ENCODE assay signal across 8 mouse cellular contexts in genomic region chr19:31279797-31280486, GRCm38 (mm10).
DNase-seq lines count a peak whose midpoint lies in the region; ATAC-seq and TF ChIP-seq lines count a peak whose summit lies in the region.

No protein-coding gene starts in this region.

- H3K9ac ChIP-seq in kidney, embryonic 15.5 days: no peak overlapping the region
- no peak overlapping the region for H3K9ac ChIP-seq in hindbrain, embryonic 12.5 days

- TF ChIP-seq POLR2A in lung, adult 2 months (IDR thresholded peaks at IDR 0.05; ENCODE audit: borderline replicate concordance, extremely low read depth, low read depth, low read length): no peak

- no peaks in the 10 kb centered on the region for H3K4me1 ChIP-seq in kidney, embryonic 15.5 days
- no peaks in the 10 kb centered on the region for H3K4me1 ChIP-seq in lung, adult 2 months (ENCODE audit: control insufficient read depth, insufficient read depth, low read length)
- H3K4me1 ChIP-seq in hindbrain, embryonic 12.5 days: no peaks in the 10 kb centered on the region

- intact Hi-C loops in gastrocnemius, adult 2 months (cut with DNase I): no loop called here

- peak; percentile 1 to 2 for DNase-seq in kidney, adult 8-10 months
- DNase-seq in adrenal gland, adult (ENCODE audit: inconsistent age in 2 of 2, low spot score in 1 of 2): peak; percentile 32 to 85
- peak; percentile 36 for DNase-seq in gastrocnemius, adult 2 months
- peak; percentile 5 for DNase-seq in lung, adult 2 months
- no peak for DNase-seq in testis, postnatal 14 days (ENCODE audit: low spot score)

- H3K27ac ChIP-seq in kidney, embryonic 15.5 days: no peak overlapping the region
- H3K27ac ChIP-seq in gastrocnemius, adult 2 months: no peak overlapping the region
- no peak overlapping the region for H3K27ac ChIP-seq in hindbrain, embryonic 12.5 days

- H3K4me2 ChIP-seq in kidney, embryonic 15.5 days: no peak overlapping the region
- H3K4me2 ChIP-seq in hindbrain, embryonic 12.5 days (replicated peaks): no peak overlapping the region

- ATAC-seq in kidney, embryonic 15.5 days (replicated peaks; ENCODE audit: low FRiP score): no peak
- ATAC-seq in hindbrain, embryonic 12.5 days (ENCODE audit: low FRiP score): no peak
- ATAC-seq in erythroblast, adult 5-6 weeks (replicated peaks; ENCODE audit: low FRiP score, poor library complexity, severe bottlenecking): no peak

- TF ChIP-seq CTCF in gastrocnemius, adult 2 months (IDR thresholded peaks at IDR 0.05): no peak
- no peak for TF ChIP-seq CTCF in lung, adult 2 months (IDR thresholded peaks at IDR 0.05; ENCODE audit: insufficient read depth, low read length)

- 81% methylated on average over 7 of the region's 7 CpGs for WGBS in kidney, embryonic 15.5 days
- 62% methylated on average over 7 of the region's 7 CpGs for WGBS in lung, adult 2 months
- 83% methylated on average over 7 of the region's 7 CpGs for WGBS in hindbrain, embryonic 12.5 days

- H3K36me3 ChIP-seq in kidney, embryonic 15.5 days: no peaks in the 10 kb centered on the region
- no peaks in the 10 kb centered on the region for H3K36me3 ChIP-seq in hindbrain, embryonic 12.5 days

- H3K4me3 ChIP-seq in kidney, embryonic 15.5 days (replicated peaks): no peak overlapping the region
- H3K4me3 ChIP-seq in gastrocnemius, adult 2 months: peak overlapping the region; percentile 15
- no peak overlapping the region for H3K4me3 ChIP-seq in lung, adult 2 months (replicated peaks; ENCODE audit: extremely low read depth, low read depth, low read length)
- H3K4me3 ChIP-seq in hindbrain, embryonic 12.5 days: no peak overlapping the region

- no peaks in the 10 kb centered on the region for H3K9me3 ChIP-seq in kidney, embryonic 15.5 days (replicated peaks)
- H3K9me3 ChIP-seq in hindbrain, embryonic 12.5 days (replicated peaks): no peaks in the 10 kb centered on the region

- H3K27me3 ChIP-seq in kidney, embryonic 15.5 days: no peaks in the 10 kb centered on the region
- no peaks in the 10 kb centered on the region for H3K27me3 ChIP-seq in hindbrain, embryonic 12.5 days
